Mouse (Mus musculus) olfactory bulb, adult 2 months (tissue): ENCODE measurements at regions not wholly inside any gene's neighbourhood (a gene's known extent, or its start where the extent isn't known, plus 50 kb on each side); places are given as distances from the start of the nearest gene placed in this dataset.

ENCODE experiments used
- CTCF ChIP-seq: fragments of 200-500 bp; IDR thresholded peaks from 2 replicates; pipeline ENCODE4 v1.5.1; 2012; ENCODE audit warnings: low read depth, mild to moderate bottlenecking, low read length, moderate library complexity; ENCODE audit not compliant: insufficient read depth
- POLR2A ChIP-seq: fragments of 200-500 bp; IDR thresholded peaks from 2 replicates; pipeline ENCODE4 v1.6.1; 2012; ENCODE audit warnings: mild to moderate bottlenecking, low read depth, low read length, moderate library complexity; ENCODE audit not compliant: insufficient read depth

DNA sequence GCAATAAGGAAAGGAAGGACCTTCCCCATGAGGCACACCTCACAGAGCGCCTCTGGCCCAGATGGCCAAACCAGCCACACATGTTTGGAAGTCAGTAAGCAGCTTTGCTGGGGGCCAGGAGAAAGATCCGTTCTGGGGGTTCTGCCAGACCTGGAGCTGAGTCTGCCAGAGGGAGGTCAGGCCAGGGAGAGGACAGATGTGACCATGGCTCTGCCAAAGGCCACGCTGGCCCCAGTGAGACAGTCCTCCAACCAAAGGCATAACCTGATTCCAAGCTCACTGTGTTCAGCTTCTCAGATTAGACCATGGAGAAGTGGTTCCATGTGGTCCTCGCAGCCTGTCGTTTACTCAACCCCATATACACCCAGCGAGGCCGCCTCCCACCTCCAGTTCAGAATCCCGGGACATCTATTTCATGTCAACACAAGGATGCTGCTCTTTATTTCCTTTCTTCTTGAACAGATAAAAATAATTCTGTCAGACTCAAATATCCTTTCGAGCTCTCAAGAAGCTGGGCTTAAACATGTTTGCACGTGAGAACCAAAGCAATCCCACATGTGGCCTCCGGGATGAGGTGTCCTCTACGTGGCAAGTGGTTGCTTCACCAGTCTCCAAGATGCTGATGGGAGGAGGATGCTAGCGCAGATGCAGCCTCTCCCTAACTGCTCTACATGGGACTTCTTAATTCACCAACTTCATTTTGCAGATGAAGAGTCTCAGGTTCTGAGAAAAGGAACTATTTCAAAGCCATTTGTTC lies 130.1 kb upstream of the Usp24 start:
- TF ChIP-seq CTCF, result no peak
- no peak for TF ChIP-seq POLR2A
